Mouse (Mus musculus) stomach, postnatal 0 days (tissue): ENCODE data around the gene Hoxb3.

Source experiments
- CTCF ChIP-seq: IDR thresholded peaks from 2 replicates; pipeline ENCODE4 v1.5.1; 2016; ENCODE audit warnings: antibody characterized with exemption, low read depth, mild to moderate bottlenecking, moderate library complexity
- EP300 ChIP-seq: optimal IDR thresholded peaks from 2 replicates; pipeline ENCODE3; 2016; ENCODE audit warnings: antibody characterized with exemption

DNA sequence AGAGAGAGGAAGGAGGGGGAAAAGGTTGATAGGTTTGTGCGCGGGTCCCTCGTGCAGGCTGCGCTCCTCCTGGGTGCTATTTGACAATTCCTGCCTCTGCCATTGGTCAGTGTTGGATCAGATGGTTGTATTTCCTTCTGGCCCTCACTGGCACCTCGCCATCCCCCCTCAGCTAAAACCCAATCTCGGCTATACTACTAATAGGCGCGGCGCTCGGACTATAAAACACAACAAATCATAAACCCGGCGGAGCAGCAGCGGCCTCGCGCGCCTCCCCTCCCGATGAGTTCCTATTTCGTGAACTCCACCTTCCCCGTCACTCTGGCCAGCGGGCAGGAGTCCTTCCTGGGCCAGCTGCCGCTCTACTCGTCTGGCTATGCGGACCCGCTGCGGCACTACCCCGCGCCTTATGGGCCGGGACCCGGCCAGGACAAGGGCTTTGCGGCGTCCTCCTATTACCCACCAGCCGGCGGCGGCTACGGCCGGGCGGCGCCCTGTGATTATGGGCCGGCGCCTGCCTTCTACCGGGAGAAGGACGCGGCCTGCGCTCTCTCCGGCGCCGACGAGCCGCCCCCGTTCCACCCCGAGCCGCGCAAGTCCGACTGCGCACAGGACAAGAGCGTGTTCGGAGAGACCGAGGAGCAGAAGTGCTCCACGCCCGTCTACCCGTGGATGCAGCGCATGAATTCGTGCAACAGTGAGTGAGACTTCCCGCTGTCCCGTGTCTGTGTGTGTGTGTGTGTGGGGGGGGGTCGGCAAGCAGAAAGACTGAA lies 24.0 kb upstream of the Hoxb3 start:
- TF ChIP-seq EP300 (no peak), CTCF (no peak)
